Mouse (Mus musculus): ENCODE measurements around the gene Arid3c. TPM values are rescaled to one million over a fixed set of nuclear protein-coding genes. Genes with fewer than 3 reads are reported as not detected.
A peak's percentile ranks its signal among the peaks of the same experiment; 100 is the strongest.

Arid3c gene
- polyA plus RNA-seq, 1 experiment from 2014 or later, result 0.17 TPM

DNA sequence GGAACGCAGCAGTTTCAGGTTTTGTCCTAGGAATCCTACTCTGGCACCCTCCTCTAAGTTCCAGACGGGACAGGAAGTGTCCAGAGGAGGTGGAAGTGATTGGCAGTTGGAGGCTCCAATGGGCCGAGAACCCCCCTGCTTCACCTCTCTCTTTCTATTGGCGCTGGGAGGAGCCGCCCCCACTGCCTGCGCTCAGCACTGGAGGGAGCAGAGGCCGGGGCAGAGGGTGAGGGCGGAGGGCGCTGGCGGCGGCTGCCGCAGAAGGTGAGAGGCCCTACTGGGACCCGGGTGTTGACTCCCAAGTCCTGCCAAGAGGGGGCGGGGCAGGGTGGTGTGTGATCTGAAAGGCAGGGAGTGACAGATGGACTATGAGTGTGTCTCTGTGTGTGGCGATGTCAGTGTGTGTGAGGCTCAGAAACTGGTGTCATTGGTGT, 29.4 kb upstream of the Arid3c start:
- H3K4me1 ChIP-seq, result peaks cover 66% of the 10 kb centered on the region
- H3K4me2 ChIP-seq, result peak overlapping the region; percentile 69
- WGBS, result under 1% methylated on average over 15 of the region's 15 CpGs
- peak overlapping the region; percentile 46 for H3K4me3 ChIP-seq (replicated peaks)
- ATAC-seq (replicated peaks; ENCODE audit: low FRiP score), result peak; percentile 92
- H3K36me3 ChIP-seq, result peaks cover 23% of the 10 kb centered on the region
- H3K9me3 ChIP-seq (replicated peaks), result no peaks in the 10 kb centered on the region
- H3K9ac ChIP-seq, result peak overlapping the region; percentile 61
- H3K27me3 ChIP-seq, result no peaks in the 10 kb centered on the region
- peak overlapping the region; percentile 89 for H3K27ac ChIP-seq

DNA sequence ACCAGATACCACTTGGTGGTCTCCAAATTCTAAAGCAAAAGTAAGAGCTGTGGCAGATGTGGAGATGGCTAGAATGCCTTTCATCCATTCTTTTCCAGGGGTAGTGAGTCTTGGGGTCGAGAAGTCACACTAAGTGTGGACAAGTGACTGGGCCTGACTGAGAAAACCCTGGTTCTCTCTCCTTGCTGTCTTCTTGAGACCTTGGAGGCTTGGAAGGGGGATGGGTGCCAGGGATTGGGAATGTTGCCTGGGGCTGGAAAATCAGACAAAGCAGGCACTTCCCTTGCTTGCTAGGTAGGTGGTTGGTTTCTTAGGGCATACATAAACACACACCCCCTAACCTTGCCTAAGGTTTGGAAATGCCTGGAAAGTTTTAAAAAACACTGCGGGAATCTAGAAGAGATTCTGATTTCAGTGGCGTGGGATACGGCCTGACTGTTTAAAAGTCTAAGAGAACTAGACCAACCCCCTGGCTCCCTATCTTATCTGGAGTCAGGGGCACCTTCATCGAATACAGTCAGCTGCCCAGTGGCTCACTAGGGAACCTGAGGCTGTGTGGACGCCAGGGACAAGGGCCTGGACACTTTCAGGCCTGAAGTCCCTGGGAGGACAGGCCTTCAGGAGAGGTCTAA, 28.8 kb upstream of the Arid3c start:
- H3K4me3 ChIP-seq (replicated peaks), result peak overlapping the region; percentile 46
- no peaks in the 10 kb centered on the region for H3K9me3 ChIP-seq (replicated peaks)
- peak overlapping the region; percentile 89 for H3K27ac ChIP-seq
- H3K27me3 ChIP-seq, result no peaks in the 10 kb centered on the region
- H3K9ac ChIP-seq, result 0 out of 2 replicates have a peak overlapping the region, but pooled peaks have one; percentile 35
- peak overlapping the region; percentile 69 for H3K4me2 ChIP-seq
- H3K4me1 ChIP-seq, result peaks cover 67% of the 10 kb centered on the region
- peaks cover 23% of the 10 kb centered on the region for H3K36me3 ChIP-seq
- WGBS, result 40% methylated on average over 6 of the region's 6 CpGs
- no peak for ATAC-seq (replicated peaks; ENCODE audit: low FRiP score)

DNA sequence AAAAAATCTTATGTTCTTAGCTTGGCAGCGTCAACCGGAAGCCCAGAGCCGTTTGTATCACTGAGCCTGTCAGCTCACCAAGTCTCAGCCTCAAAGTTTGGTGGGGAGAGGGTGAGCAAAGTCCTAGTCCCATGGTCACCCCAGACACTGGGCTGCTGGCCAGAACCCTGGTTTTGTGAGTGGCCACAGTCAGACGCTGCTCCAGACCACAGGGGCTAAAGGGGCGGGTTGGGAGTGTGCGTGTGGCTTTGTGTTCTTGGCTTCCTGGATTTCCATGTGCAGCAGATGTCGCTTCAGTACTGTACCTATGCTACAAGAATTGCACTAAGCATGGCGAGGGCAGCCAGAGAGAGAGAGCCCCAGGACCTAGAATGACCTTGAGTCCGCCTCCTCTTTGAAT, 28.3 kb upstream of the Arid3c start:
- no peak overlapping the region for H3K4me3 ChIP-seq (replicated peaks)
- ATAC-seq (replicated peaks; ENCODE audit: low FRiP score), result no peak
- peaks cover 71% of the 10 kb centered on the region for H3K4me1 ChIP-seq
- H3K27me3 ChIP-seq, result no peaks in the 10 kb centered on the region
- H3K4me2 ChIP-seq, result no peak overlapping the region
- no peaks in the 10 kb centered on the region for H3K9me3 ChIP-seq (replicated peaks)
- peaks cover 23% of the 10 kb centered on the region for H3K36me3 ChIP-seq
- no peak overlapping the region for H3K9ac ChIP-seq
- peak overlapping the region; percentile 89 for H3K27ac ChIP-seq
- 78% methylated on average over 9 of the region's 9 CpGs for WGBS

DNA sequence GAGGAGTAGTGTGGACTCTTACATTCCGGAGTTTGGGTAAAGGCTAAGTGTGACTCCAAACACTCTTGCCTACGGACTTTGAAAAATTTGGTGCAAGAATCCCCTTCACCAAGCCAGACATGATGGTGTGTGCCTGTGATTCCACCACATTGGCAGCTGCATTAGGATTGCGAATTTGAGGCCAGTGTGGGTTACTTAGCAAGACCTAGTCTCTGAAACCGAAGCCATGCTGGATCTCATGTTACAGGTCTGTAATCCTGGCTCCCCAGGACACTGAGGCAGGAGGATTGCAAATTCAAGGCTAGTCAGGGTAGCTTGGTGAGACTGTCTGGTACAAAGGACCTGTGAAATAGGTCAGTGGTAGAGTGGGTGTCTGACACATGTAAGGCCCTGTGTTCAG, 27.8 kb upstream of the Arid3c start:
- H3K4me3 ChIP-seq (replicated peaks), result no peak overlapping the region
- H3K9ac ChIP-seq, result no peak overlapping the region
- H3K27me3 ChIP-seq, result no peaks in the 10 kb centered on the region
- H3K27ac ChIP-seq, result peak overlapping the region; percentile 89; the same call in 1 of the 2 replicates
- H3K9me3 ChIP-seq (replicated peaks), result no peaks in the 10 kb centered on the region
- no peak for ATAC-seq (replicated peaks; ENCODE audit: low FRiP score)
- H3K4me2 ChIP-seq, result no peak overlapping the region
- 89% methylated on average over 4 of the region's 4 CpGs for WGBS
- peaks cover 71% of the 10 kb centered on the region for H3K4me1 ChIP-seq
- peaks cover 23% of the 10 kb centered on the region for H3K36me3 ChIP-seq

DNA sequence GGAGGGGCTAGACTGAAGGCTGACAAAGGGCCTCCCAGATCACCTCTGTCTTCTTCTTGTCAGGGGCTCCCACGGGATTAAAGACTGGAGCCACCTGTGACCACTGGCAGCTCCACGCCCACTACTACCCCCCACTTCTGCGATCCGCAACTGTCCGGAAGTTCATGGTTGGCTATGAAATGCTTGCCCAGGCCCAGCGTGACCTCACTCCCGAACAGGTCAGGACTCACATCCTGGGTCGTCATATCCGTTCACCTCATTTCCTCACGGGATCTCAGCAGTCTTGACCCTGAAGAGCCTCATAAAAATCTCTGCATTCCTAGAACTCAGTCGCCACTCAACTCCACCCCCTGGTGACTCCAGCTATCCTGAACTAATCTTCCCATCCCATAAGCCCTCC, 27.1 kb upstream of the Arid3c start:
- Histone ChIP-seq H3K9me3 (replicated peaks) (no peaks in the 10 kb centered on the region), H3K4me1 (peaks cover 68% of the 10 kb centered on the region), H3K27me3 (no peaks in the 10 kb centered on the region), H3K4me2 (no peak overlapping the region), H3K27ac (no peak overlapping the region), H3K36me3 (peaks cover 23% of the 10 kb centered on the region), H3K9ac (no peak overlapping the region), H3K4me3 (replicated peaks) (no peak overlapping the region)
- ATAC-seq (replicated peaks; ENCODE audit: low FRiP score), result no peak
- WGBS, result 44% methylated on average over 11 of the region's 11 CpGs

DNA sequence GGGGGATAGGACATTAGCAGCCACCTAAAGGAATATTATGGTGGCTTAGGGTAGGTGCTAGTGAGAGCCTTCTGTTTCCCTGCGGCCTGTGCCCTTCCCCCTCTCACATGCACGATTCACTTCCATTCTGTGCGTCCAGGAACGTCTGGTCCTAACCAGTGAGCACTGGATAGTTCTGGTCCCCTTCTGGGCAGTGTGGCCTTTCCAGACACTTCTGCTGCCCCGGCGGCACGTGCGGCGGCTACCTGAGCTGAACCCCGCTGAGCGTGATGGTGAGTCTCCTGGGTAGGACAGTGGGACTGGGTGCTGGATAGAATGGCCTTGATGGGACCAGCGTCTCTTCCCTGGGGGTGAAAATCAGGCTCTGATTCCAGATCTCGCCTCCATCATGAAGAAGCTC, 26.4 kb upstream of the Arid3c start:
- no peak for ATAC-seq (replicated peaks; ENCODE audit: low FRiP score)
- Histone ChIP-seq H3K4me2 (no peak overlapping the region), H3K9me3 (replicated peaks) (no peaks in the 10 kb centered on the region), H3K4me3 (replicated peaks) (no peak overlapping the region), H3K4me1 (peaks cover 61% of the 10 kb centered on the region), H3K36me3 (peaks cover 23% of the 10 kb centered on the region), H3K27ac (no peak overlapping the region), H3K9ac (no peak overlapping the region), H3K27me3 (no peaks in the 10 kb centered on the region)
- 93% methylated on average over 13 of the region's 13 CpGs for WGBS

DNA sequence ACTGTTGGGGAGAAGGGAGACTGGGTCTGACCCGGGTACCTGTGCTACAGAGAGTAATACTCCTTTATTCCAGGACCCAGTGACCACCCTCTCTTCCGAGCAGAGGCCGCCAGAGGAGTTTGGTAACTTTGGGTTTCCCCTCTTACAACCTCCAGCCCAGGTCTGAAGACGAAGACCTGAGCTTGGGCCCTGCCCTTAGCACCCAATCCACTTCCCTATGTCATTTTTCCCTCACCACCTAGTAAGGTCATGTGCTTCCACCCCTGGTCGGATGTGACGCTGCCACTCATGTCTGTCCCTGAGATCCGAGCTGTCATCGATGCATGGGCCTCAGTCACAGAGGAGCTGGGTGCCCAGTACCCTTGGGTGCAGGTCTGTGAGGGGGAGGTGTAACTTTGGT, 25.5 kb upstream of the Arid3c start:
- peak overlapping the region; percentile 74; the same call in 1 of the 2 replicates for H3K9ac ChIP-seq

DNA sequence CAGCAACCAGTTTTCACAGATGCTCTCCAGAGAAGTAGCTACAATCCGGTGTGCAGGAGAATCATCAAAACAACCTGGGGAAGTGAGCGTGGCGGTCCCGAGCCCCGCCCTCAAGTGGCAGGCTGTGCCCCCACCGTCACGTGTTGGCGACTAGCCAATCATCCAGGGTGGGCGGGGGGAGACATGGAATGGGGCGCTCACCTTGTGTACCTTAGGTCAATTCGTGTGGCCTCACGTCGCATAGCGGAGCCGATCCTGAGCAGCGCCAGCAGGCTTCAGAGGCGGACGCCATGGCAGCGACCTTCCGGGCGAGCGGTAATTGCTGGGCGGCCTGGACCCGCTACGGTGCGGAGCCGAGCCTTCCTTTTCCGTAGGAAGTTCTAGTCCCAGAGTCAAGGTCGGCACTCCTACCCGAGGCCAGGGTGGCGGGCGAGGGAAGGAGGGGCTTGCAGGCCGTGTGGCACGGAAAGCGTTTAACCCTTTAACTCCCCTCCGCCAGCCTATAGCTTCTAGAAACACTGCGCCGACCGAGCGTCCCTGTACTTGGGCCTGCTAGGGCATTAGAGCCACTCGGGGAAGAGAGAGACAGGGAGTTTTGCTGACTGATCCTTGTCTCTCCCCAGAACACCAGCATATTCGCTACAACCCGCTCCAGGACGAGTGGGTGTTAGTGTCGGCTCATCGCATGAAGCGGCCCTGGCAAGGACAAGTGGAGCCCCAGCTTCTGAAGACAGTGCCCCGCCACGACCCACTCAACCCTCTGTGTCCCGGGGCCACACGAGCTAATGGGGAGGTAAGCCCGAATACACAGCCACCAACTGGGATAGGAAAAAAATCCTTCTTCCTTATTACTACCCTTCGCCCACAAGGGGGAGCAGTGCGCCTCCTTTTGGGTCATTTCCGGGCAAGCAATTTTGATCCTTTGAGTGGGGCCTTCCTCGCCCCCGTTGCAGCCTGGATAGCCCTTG, 24.7 kb upstream of the Arid3c start, which contains the start of gene Sigmar1:
Sigmar1 (minus strand) TSS at position 820 of the 968 bp plus-strand sequence.
- peak within 1 kb of the TSS; percentile 90 for H3K4me2 ChIP-seq
- H3K4me3 ChIP-seq (replicated peaks), result peak within 1 kb of the TSS; percentile 69
- under 1% methylated on average over 57 of the region's 57 CpGs for WGBS
- ATAC-seq (replicated peaks; ENCODE audit: low FRiP score), result peak; percentile 69
- H3K4me1 ChIP-seq, result peaks cover 44% of the 10 kb centered on the region
- peak within 1 kb of the TSS; percentile 74 for H3K9ac ChIP-seq
- peaks cover 23% of the 10 kb centered on the region for H3K36me3 ChIP-seq
- no peaks in the 10 kb centered on the region for H3K27me3 ChIP-seq
- H3K9me3 ChIP-seq (replicated peaks), result no peaks in the 10 kb centered on the region
- peak within 1 kb of the TSS; percentile 95 for H3K27ac ChIP-seq

More for the DNA sequence above, 25.5 kb upstream of the Arid3c start:
- Histone ChIP-seq H3K4me2 (peak overlapping the region; percentile 90), H3K4me1 (peaks cover 52% of the 10 kb centered on the region), H3K27ac (peak overlapping the region; percentile 95), H3K36me3 (peaks cover 23% of the 10 kb centered on the region), H3K9me3 (replicated peaks) (no peaks in the 10 kb centered on the region), H3K27me3 (no peaks in the 10 kb centered on the region), H3K4me3 (replicated peaks) (peak overlapping the region; percentile 69)
- no peak for ATAC-seq (replicated peaks; ENCODE audit: low FRiP score)
- 77% methylated on average over 8 of the region's 8 CpGs for WGBS

DNA sequence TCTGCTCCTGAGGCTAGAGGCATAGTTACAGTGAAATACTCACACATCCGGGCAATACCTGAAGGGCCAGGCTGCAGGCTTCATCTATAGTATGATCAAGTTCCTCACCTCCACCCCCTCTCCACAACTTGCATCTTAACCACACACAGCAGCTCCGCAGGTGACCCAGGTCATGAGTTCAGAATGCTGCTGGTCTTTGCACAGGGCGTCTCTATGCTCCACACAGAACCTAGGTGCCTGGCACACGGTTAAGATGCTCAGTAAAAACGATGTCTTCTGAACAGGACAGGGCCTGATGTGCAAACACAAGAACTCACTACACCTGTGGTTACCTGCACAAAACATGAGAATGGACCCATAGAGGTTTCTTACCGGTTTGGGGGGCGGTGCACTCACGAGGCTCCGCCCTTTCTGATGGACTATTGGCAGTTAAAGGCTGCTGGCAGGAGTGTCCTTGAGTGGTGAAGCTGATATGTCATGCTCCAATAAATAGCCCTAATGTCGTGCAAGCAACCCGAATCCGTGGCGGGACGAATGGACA, 23.9 kb upstream of the Arid3c start, which contains the start of gene Galt:
Galt (plus strand) TSS at position 432 of the 541 bp plus-strand sequence.
- H3K9ac ChIP-seq, result peak within 1 kb of the TSS; percentile 74
- WGBS, result 14% methylated on average over 14 of the region's 14 CpGs
- peaks cover 23% of the 10 kb centered on the region for H3K36me3 ChIP-seq
- peak within 1 kb of the TSS; percentile 90 for H3K4me2 ChIP-seq
- ATAC-seq (replicated peaks; ENCODE audit: low FRiP score), result peak; percentile 65
- peak within 1 kb of the TSS; percentile 69 for H3K4me3 ChIP-seq (replicated peaks)
- peaks cover 38% of the 10 kb centered on the region for H3K4me1 ChIP-seq
- no peaks in the 10 kb centered on the region for H3K27me3 ChIP-seq
- H3K27ac ChIP-seq, result peak within 1 kb of the TSS; percentile 95
- H3K9me3 ChIP-seq (replicated peaks), result no peaks in the 10 kb centered on the region

DNA sequence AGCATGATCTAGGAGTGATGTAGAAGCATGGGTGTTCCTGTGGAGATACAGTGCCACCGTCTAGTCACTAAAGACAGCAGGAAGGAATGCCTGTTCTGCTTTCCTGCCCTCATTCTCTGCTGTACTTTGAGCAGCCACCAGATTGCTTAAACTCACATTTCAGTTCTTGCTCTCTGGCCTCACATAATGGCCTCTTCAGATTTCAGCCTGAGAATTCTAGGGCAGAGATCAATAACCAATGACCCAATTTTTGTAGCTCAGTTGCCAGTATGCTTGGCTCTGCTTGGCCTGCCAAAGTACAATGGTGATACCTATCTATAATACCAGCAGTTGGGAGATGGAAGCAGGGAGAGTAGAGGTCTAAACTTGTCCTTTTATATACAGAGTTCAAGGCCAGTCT, 14.1 kb upstream of the Arid3c start:
- WGBS, result 92% methylated on average over 1 of the region's 1 CpGs
- no peak overlapping the region for H3K9ac ChIP-seq
- H3K36me3 ChIP-seq, result peaks cover 16% of the 10 kb centered on the region
- H3K4me2 ChIP-seq, result no peak overlapping the region
- no peak overlapping the region for H3K4me3 ChIP-seq (replicated peaks)
- H3K9me3 ChIP-seq (replicated peaks), result peaks cover 16% of the 10 kb centered on the region
- peaks cover 13% of the 10 kb centered on the region for H3K4me1 ChIP-seq
- H3K27me3 ChIP-seq, result no peaks in the 10 kb centered on the region
- no peak overlapping the region for H3K27ac ChIP-seq
- ATAC-seq (replicated peaks; ENCODE audit: low FRiP score), result no peak

DNA sequence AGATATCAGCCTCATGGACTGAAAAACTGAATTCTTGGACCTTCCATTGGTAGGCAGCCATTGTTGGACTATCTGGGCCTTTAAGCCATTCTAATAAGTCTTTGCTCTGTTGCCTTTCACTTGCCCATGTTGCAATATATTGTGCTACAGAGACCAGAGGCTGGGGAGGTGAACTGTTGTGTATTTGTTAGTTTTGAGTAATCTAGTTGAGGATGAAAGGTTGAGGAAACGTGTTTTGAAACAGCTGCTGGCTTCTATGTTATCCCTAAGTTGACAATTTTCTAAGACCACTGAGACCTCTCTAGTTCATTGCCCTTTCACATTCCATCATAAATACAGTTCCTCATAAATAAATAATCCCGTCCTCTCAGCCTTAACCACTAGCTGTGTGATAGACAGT, 13.2 kb upstream of the Arid3c start:
- H3K4me2 ChIP-seq, result no peak overlapping the region
- H3K36me3 ChIP-seq, result peaks cover 22% of the 10 kb centered on the region
- ATAC-seq (replicated peaks; ENCODE audit: low FRiP score), result no peak
- 72% methylated on average over 2 of the region's 2 CpGs for WGBS
- peaks cover 16% of the 10 kb centered on the region for H3K9me3 ChIP-seq (replicated peaks)
- no peak overlapping the region for H3K4me3 ChIP-seq (replicated peaks)
- no peak overlapping the region for H3K27ac ChIP-seq
- no peak overlapping the region for H3K9ac ChIP-seq
- peaks cover 22% of the 10 kb centered on the region for H3K4me1 ChIP-seq
- no peaks in the 10 kb centered on the region for H3K27me3 ChIP-seq

All from kidney, embryonic 15.5 days (tissue).